Mouse (Mus musculus) midbrain, postnatal 0 days (tissue): ENCODE measurements around the gene Prf1. TPM values are rescaled to one million over a fixed set of nuclear protein-coding genes. Genes with fewer than 3 reads are reported as not detected.

Source experiments
- ATAC-seq: fragments of 200-750 bp; cut with Nextera tagmentation; 2 replicates; pipeline ENCODE4 v1.8.0; 2017; ENCODE audit warnings: moderate number of reproducible peaks, mild to moderate bottlenecking, moderate TSS enrichment, moderate library complexity; ENCODE audit not compliant: low FRiP score
- DNase-seq: peaks from one replicate; pipeline ENCODE4 v3.0.0-alpha.2; 2015; ENCODE audit warnings: low spot score
- H3K27ac ChIP-seq: fragments of 300-500 bp; sonication (generic); 2 replicates; pipeline ENCODE4 v1.5.1; 2014; ENCODE audit warnings: low read depth, mild to moderate bottlenecking, low read length, mixed read lengths
- H3K27me3 ChIP-seq: fragments of 300-500 bp; sonication (generic); 2 replicates; pipeline ENCODE4 v1.6.1; 2014; ENCODE audit warnings: low read length, control low read depth, mixed read lengths; ENCODE audit not compliant: insufficient read depth
- H3K36me3 ChIP-seq: fragments of 300-500 bp; sonication (generic); 2 replicates; pipeline ENCODE4 v1.6.1; 2014; ENCODE audit warnings: low read length, control low read depth, mixed read lengths; ENCODE audit not compliant: insufficient read depth
- H3K4me1 ChIP-seq: fragments of 300-500 bp; sonication (generic); 2 replicates; pipeline ENCODE4 v1.6.1; 2014; ENCODE audit warnings: mild to moderate bottlenecking, control low read depth, antibody characterized with exemption, low read length, mixed read lengths; ENCODE audit not compliant: insufficient read depth
- H3K4me2 ChIP-seq: fragments of 300-500 bp; sonication (generic); 2 replicates; pipeline ENCODE4 v1.6.1; 2014; ENCODE audit warnings: low read depth, mild to moderate bottlenecking, low read length, mixed read lengths; ENCODE audit not compliant: poor library complexity, severe bottlenecking
- H3K4me3 ChIP-seq: fragments of 300-500 bp; sonication (generic); 2 replicates; pipeline ENCODE4 v1.5.1; 2014; ENCODE audit warnings: low read depth, mild to moderate bottlenecking, low read length, moderate library complexity
- H3K9ac ChIP-seq: fragments of 300-500 bp; sonication (generic); replicated peaks from 2 replicates; pipeline ENCODE4 v1.6.1; 2014; ENCODE audit warnings: mild to moderate bottlenecking, low read length, moderate library complexity, mixed read lengths; ENCODE audit not compliant: poor library complexity, severe bottlenecking
- H3K9me3 ChIP-seq: fragments of 300-500 bp; sonication (generic); 2 replicates; pipeline ENCODE4 v1.6.1; 2016; ENCODE audit warnings: low read length, control low read depth
- CTCF ChIP-seq: IDR thresholded peaks from 2 replicates; pipeline ENCODE4 v1.5.1; 2016; ENCODE audit warnings: antibody characterized with exemption, mild to moderate bottlenecking
- WGBS: fragments of 180-500 bp; shearing (Covaris S2); extraction: QIAGEN DNeasy Blood & Tissue Kit; methylation state at CpG from one replicate; pipeline ENCODE4 v1.1.7; 2014; 5-methylcytosine and 5-hydroxymethylcytosine counted together
- polyA plus RNA-seq: library from polyadenylated mRNA; unstranded; fragments of >200 nt; fragmentation: Nextera tagmentation; extraction: Ambion mirVana; gene quantifications from 2 replicates; pipeline ENCODE4 v1.2.1, GENCODE M21; 2015
- total RNA-seq: library from RNA; depleted of rRNA; stranded (reverse); fragments of >200 nt; gene quantifications from 2 replicates; pipeline ENCODE4 v1.2.3, GENCODE M21; 2014

Prf1 gene
- total and polyA plus RNA-seq, 2 experiments from 2014 or later: not detected

DNA sequence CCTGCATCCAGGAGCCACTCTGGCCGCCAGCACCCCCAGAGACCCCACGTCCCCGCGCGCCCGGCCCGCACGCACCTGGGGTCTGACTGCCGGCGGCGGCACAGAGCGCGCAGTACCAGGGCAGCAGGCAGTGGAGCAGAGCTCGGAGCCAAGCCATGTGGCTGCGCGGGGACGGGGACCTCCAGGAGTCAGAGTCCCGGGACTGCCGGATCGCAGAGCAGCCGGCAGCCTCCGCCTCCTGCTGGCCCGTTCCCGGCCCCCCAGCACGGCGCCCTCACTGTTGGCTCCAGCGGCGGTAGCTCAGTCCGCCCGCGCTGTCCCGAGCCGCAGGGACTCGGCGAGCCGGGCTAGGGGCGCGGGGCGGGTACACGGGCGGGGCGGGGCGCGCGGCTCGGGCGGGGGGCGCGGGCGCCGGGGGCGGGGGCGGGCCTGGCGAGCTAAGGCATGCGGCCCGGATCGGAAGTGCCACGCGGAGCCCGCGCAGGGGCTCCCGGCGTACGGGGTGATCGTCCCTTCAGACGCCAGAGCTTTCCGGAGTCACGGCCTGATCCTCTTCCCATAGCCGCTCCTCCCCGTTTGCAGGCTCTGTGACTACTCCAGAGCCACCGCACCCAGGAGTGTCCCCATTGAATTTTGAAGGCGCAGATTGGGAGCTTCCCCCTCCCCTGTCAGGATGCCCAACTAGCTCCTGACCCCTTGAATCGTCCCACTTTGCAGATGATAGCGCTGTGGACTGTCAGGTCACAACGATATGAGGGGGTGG lies 24.4 kb upstream of the Prf1 start, which contains the start of gene Adamts14:
Adamts14 (minus strand) TSS at position 358 of the 763 bp plus-strand sequence.
- ATAC-seq (peak; percentile 32; the same call in 1 of the 2 replicates), DNase-seq (peak; percentile 18)
- Histone ChIP-seq H3K27me3 (peaks cover 23% of the 10 kb centered on the region), H3K9me3 (no peaks in the 10 kb centered on the region), H3K27ac (no peak within 1 kb of the TSS), H3K4me3 (peak within 1 kb of the TSS; percentile 50), H3K4me2 (peak within 1 kb of the TSS; percentile 98), H3K4me1 (no peaks in the 10 kb centered on the region), H3K9ac (peak within 1 kb of the TSS; percentile 60), H3K36me3 (no peaks in the 10 kb centered on the region)
- WGBS: under 1% methylated on average over 47 of the region's 75 CpGs
- no peak for TF ChIP-seq CTCF

DNA sequence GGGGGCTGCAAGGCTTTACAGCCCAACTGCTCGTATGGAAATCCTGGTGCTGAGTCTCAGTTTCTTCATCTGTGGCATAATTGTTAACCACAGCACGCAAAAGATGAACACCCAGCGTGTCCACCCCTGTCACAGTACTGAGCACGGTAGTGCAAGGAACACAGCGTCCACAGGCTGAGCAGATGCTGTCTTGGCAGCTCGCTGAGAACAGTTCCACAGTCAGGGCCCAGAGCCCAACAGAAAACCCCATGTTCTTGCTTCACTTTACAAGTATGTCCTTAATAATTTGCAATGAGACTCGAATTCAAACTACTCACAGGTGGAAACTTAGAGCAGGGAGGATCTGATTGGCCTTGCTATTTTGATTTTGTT lies 23.8 kb upstream of the Prf1 start:
- Histone ChIP-seq H3K4me3 (peak overlapping the region; percentile 50; the same call in 1 of the 2 replicates), H3K9ac (no peak overlapping the region)
- no peak for ATAC-seq

DNA sequence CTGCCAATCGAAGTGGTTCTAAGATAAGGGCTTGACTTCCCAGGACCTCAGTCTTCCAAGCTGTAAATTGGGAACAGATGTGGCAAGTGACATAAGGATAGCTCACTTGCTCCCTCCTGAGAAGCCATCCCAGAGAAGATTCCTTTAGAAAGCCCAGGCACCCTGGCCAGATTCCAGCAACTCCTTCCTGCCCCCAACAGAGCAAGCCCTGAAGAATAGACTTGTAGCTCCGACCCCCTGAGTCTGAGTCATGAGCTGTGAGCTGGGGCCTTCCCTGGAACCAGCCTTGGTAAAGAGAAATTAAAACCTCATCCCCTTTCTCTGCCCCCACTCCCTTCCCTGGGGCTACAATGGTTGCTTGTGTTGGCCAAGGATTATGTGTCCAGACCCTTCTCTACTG lies 23.1 kb upstream of the Prf1 start:
- H3K27me3 ChIP-seq: peaks cover 23% of the 10 kb centered on the region
- no peaks in the 10 kb centered on the region for H3K4me1 ChIP-seq
- no peak for ATAC-seq
- no peaks in the 10 kb centered on the region for H3K9me3 ChIP-seq
- WGBS: 50% methylated on average over 2 of the region's 2 CpGs
- no peak overlapping the region for H3K4me2 ChIP-seq
- no peak overlapping the region for H3K27ac ChIP-seq
- no peaks in the 10 kb centered on the region for H3K36me3 ChIP-seq
- TF ChIP-seq CTCF: no peak
- DNase-seq: no peak
- H3K9ac ChIP-seq: no peak overlapping the region
- H3K4me3 ChIP-seq: no peak overlapping the region

More for the DNA sequence above, 23.8 kb upstream of the Prf1 start:
- H3K4me1 ChIP-seq: no peaks in the 10 kb centered on the region
- no peak overlapping the region for H3K27ac ChIP-seq
- peak; percentile 9 for DNase-seq
- H3K27me3 ChIP-seq: peaks cover 23% of the 10 kb centered on the region
- no peaks in the 10 kb centered on the region for H3K36me3 ChIP-seq
- peak overlapping the region; percentile 98 for H3K4me2 ChIP-seq
- H3K9me3 ChIP-seq: no peaks in the 10 kb centered on the region
- 44% methylated on average over 7 of the region's 7 CpGs for WGBS
- no peak for TF ChIP-seq CTCF

DNA sequence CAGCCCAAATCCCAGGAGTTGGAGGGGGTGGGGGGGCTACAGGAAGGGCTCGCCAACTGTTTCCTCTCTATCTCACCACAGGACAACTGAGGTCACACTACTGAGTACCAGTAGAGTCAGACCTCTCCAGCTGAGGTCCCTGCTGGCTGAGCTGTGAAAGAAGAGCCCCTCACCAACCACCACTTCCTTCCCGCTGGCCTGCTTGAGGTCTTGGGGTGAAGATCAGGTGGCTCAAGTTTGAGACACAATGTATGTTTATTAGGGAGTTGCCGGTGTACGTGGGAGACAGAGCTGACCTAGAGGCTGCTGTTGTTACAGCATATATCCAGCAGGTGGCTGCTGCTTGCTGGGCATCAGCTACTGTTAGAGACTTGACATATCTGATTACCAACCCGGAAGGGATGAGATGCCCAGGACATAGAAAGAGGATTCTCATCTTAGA lies 21.9 kb upstream of the Prf1 start:
- Histone ChIP-seq H3K27me3 (peaks cover 23% of the 10 kb centered on the region), H3K4me2 (no peak overlapping the region), H3K9ac (no peak overlapping the region), H3K4me3 (no peak overlapping the region), H3K36me3 (no peaks in the 10 kb centered on the region), H3K9me3 (no peaks in the 10 kb centered on the region), H3K27ac (no peak overlapping the region), H3K4me1 (no peaks in the 10 kb centered on the region)
- ATAC-seq (0 out of 2 replicates have a peak, but pooled peaks have one; percentile 47), DNase-seq (peak; percentile 77)
- TF ChIP-seq CTCF: peak; percentile 87
- WGBS: 0% methylated on average over 5 of the region's 5 CpGs

DNA sequence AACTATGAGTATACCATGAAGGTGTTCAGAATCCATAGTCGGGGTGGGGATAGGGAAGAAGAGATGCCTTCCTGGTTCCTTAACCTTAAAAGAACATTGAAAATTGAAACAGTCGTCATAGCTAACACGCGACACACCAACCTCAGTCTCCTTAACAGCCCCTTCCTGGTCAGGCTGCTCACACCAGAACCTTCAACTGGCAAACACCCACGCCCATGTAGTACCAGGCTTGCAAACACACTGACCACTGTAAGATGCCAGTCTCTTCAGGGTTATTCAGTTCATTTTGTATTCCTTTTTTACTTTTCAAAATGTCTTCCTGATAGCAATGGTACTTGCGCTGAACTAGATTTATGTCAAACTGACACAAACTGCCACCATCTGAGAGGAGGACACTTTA lies 20.6 kb upstream of the Prf1 start:
- no peak overlapping the region for H3K9ac ChIP-seq
- H3K4me2 ChIP-seq: no peak overlapping the region
- TF ChIP-seq CTCF: no peak
- WGBS: 89% methylated on average over 6 of the region's 6 CpGs
- H3K4me1 ChIP-seq: no peaks in the 10 kb centered on the region
- H3K4me3 ChIP-seq: no peak overlapping the region
- no peaks in the 10 kb centered on the region for H3K36me3 ChIP-seq
- no peak for DNase-seq
- H3K27me3 ChIP-seq: peaks cover 20% of the 10 kb centered on the region
- no peak overlapping the region for H3K27ac ChIP-seq
- ATAC-seq: no peak
- H3K9me3 ChIP-seq: no peaks in the 10 kb centered on the region

DNA sequence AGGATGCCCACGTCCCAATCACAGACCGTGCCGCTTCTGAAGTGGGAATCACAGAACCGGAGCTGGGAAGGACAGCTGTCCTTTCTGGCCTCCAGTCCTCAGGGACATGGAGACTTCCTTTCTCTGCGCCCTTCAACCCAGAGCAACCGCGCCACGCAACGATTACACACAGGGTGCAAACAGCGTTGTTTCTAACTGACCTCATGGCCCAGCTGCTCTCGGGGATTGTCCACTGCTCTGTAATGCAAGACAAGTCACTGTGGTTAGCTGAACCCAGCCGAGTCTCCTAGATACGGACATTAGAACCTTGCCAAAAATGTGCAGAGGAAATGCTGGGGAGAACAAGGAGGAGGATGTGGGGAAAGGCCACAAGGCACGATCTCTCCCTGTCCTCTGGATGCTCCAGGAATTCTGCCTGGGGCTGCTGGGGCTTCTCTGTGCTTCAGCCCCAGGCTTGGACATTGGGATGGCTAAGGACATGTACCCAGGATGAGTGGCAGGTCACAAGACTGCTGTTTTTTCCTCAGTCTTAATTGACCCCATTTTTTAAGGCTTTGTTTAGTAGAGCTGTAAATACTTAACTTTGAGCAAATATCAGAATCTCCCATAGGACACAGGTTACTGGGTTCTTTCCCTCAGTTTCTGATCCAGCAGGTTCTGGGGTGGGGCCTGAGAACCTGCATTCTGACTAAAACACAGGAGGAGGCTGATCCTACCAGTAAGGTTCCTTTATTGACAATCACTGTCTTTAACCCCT lies 19.5 kb upstream of the Prf1 start:
- 60% methylated on average over 14 of the region's 14 CpGs for WGBS
- no peak overlapping the region for H3K9ac ChIP-seq
- no peak overlapping the region for H3K4me2 ChIP-seq
- H3K27me3 ChIP-seq: peaks cover 11% of the 10 kb centered on the region
- ATAC-seq (no peak), DNase-seq (peak; percentile 63)
- no peaks in the 10 kb centered on the region for H3K4me1 ChIP-seq
- no peak for TF ChIP-seq CTCF
- no peaks in the 10 kb centered on the region for H3K36me3 ChIP-seq
- no peaks in the 10 kb centered on the region for H3K9me3 ChIP-seq
- no peak overlapping the region for H3K4me3 ChIP-seq
- H3K27ac ChIP-seq: no peak overlapping the region
